Mouse (Mus musculus): ENCODE results near the gene Klk1. TPM values are rescaled to one million over a fixed set of nuclear protein-coding genes. Genes with fewer than 3 reads are reported as not detected.
"Not testable (repeated sequence)": the region's sequence is repeated elsewhere in the genome, so short reads cannot be mapped to it uniquely, and the experiment has no call there.

The Klk1 gene
- polyA plus RNA-seq, 1 experiment from 2014 or later: 9.7 TPM

DNA sequence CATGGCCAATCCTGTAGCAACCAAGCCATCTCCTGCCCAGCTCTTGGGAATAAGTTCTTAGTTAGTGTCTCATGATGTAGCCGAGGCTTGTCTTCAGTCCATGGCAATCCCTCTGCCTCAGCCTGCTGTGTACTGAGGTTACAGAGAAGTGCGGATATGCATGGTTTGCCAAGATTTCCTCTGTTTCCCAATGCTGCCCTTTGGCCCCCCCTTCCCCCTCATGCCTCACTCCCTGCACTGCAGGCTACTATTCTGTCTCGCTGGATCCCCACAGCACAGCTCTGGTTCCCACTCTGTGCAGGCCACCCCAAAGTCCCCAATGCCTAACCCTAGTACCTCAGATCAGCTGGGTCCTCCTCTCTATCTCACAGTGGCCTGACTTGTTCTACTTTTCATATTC is 16.9 kb upstream of the Klk1 start:
- no peak for TF ChIP-seq EP300 (optimal IDR thresholded peaks at IDR 0.05)
- ATAC-seq (ENCODE audit: low FRiP score, low TSS enrichment) (no peak), DNase-seq (ENCODE audit: low spot score) (no peak)
- H3K4me2 ChIP-seq (replicated peaks; ENCODE audit: low read depth): no peak overlapping the region
- H3K4me3 ChIP-seq (ENCODE audit: low read depth, low read length): no peak overlapping the region
- 67% methylated on average over 3 of the region's 3 CpGs for WGBS
- no peaks in the 10 kb centered on the region for H3K36me3 ChIP-seq (ENCODE audit: control insufficient read depth, insufficient read depth, low read length)
- H3K9me3 ChIP-seq (ENCODE audit: control insufficient read depth, low read length): no peaks in the 10 kb centered on the region
- H3K27me3 ChIP-seq (ENCODE audit: control insufficient read depth, insufficient read depth, low read length): no peaks in the 10 kb centered on the region
- no peaks in the 10 kb centered on the region for H3K4me1 ChIP-seq (replicated peaks; ENCODE audit: control insufficient read depth, insufficient read depth)
- H3K9ac ChIP-seq (ENCODE audit: low read length): no peak overlapping the region
- no peak overlapping the region for H3K27ac ChIP-seq (replicated peaks)

DNA sequence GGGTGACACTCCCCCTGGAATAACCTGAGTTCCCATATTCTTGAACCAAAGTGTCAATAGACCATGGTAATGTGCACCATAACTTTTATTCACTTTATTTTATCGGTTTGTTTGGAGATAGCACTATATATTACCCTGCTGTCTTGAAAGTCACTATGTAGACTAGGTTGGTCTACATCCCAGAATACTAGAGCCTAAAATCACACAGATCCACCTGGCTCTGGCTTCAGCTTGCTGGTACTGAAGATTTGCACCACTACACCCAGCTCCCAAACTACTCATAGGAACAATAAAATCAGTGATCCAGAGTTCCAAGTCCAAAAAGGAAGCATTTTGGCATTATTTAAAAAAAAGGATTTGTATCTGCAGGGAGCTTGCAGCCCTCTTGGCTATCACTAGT is 9.5 kb upstream of the Klk1 start, which contains the start of gene Klk1b5:
TSS of gene Klk1b5 (plus strand) at position 301 of the 400 bp plus-strand sequence.
- Histone ChIP-seq H3K4me3 (ENCODE audit: low read depth, low read length) (no peak within 1 kb of the TSS), H3K9me3 (ENCODE audit: control insufficient read depth, low read length) (no peaks in the 10 kb centered on the region), H3K27ac (replicated peaks) (no peak within 1 kb of the TSS), H3K9ac (ENCODE audit: low read length) (no peak within 1 kb of the TSS), H3K27me3 (ENCODE audit: control insufficient read depth, insufficient read depth, low read length) (no peaks in the 10 kb centered on the region), H3K4me1 (replicated peaks; ENCODE audit: control insufficient read depth, insufficient read depth) (no peaks in the 10 kb centered on the region), H3K4me2 (replicated peaks; ENCODE audit: low read depth) (no peak within 1 kb of the TSS), H3K36me3 (ENCODE audit: control insufficient read depth, insufficient read depth, low read length) (no peaks in the 10 kb centered on the region)
- TF ChIP-seq EP300 (optimal IDR thresholded peaks at IDR 0.05): no peak
- no peak for TF ChIP-seq CTCF (IDR thresholded peaks at IDR 0.05; ENCODE audit: low read depth)
- no peak for DNase-seq (ENCODE audit: low spot score)
- no peak for ATAC-seq (ENCODE audit: low FRiP score, low TSS enrichment)
- WGBS: 74% methylated on average over 1 of the region's 1 CpGs

DNA sequence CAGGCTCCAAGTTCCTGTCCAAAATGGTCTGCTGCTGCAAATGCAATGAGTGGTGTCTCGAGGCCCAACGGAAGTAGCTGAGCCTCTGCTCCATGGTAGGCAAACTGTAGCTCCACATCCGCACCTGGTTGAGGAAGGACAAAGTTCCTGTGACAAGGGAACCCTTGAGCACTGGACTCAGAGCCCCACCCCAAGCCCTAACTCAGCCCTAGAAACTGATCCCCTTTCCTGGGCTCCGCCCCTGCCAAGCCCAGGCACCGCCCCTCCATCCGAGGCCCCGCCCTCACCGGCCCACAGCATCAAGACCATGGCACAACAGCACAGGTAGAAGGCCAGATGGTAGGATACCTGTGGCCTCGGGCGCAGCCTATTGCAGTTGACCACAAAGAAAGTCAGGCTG is 3.6 kb upstream of the Klk1 start:
- ATAC-seq (ENCODE audit: low FRiP score, low TSS enrichment); H3K9me3 ChIP-seq (ENCODE audit: control insufficient read depth, low read length); DNase-seq (ENCODE audit: low spot score); H3K9ac ChIP-seq (ENCODE audit: low read length); H3K27ac ChIP-seq (replicated peaks); H3K27me3 ChIP-seq (ENCODE audit: control insufficient read depth, insufficient read depth, low read length); H3K36me3 ChIP-seq (ENCODE audit: control insufficient read depth, insufficient read depth, low read length); H3K4me1 ChIP-seq (replicated peaks; ENCODE audit: control insufficient read depth, insufficient read depth); H3K4me2 ChIP-seq (replicated peaks; ENCODE audit: low read depth); H3K4me3 ChIP-seq (ENCODE audit: low read depth, low read length): not testable (repeated sequence)
- 66% methylated on average over 8 of the region's 10 CpGs for WGBS

DNA sequence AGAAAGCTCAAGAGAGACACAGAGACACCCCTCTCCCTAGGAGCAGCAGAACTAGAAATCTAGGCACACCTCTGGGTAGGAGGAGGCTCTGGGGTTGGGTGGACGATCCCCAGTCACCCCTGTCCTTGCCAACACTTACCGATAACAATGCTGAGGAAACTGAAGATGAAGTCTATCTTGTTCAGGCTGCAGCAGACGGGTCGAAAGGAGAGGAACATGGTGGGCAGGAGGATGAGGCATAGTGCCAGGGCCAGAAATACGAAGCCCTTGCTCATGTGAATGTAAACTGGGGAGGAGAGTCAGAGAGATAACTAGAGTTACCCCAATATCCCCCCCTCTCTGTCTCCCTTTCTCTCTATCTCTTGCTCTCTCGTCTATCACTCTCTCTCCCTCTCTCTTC is 2.8 kb upstream of the Klk1 start:
- not testable (repeated sequence) for H3K36me3 ChIP-seq (ENCODE audit: control insufficient read depth, insufficient read depth, low read length); ATAC-seq (ENCODE audit: low FRiP score, low TSS enrichment)
- 74% methylated on average over 5 of the region's 6 CpGs for WGBS

GRCm38 (mm10) chr7:44235909-44236308 is 10.7 kb downstream of the Klk1 start, which contains the start of gene Gm36864:
Gene Gm36864, plus strand, starts transcription at chr7:44236177.
- WGBS: 65% methylated on average over 3 of the region's 3 CpGs
- Histone ChIP-seq H3K4me1 (replicated peaks; ENCODE audit: control insufficient read depth, insufficient read depth) (no peaks in the 10 kb centered on the region), H3K9ac (ENCODE audit: low read length) (no peak within 1 kb of the TSS), H3K36me3 (ENCODE audit: control insufficient read depth, insufficient read depth, low read length) (no peaks in the 10 kb centered on the region), H3K4me3 (ENCODE audit: low read depth, low read length) (no peak within 1 kb of the TSS), H3K9me3 (ENCODE audit: control insufficient read depth, low read length) (no peaks in the 10 kb centered on the region), H3K27ac (replicated peaks) (no peak within 1 kb of the TSS), H3K4me2 (replicated peaks; ENCODE audit: low read depth) (no peak within 1 kb of the TSS), H3K27me3 (ENCODE audit: control insufficient read depth, insufficient read depth, low read length) (no peaks in the 10 kb centered on the region)
- TF ChIP-seq CTCF (IDR thresholded peaks at IDR 0.05; ENCODE audit: low read depth): no peak
- TF ChIP-seq EP300 (optimal IDR thresholded peaks at IDR 0.05): no peak
- ATAC-seq (ENCODE audit: low FRiP score, low TSS enrichment) (no peak), DNase-seq (ENCODE audit: low spot score) (no peak)

More for the DNA sequence above, 2.8 kb upstream of the Klk1 start:
- not testable (repeated sequence) for H3K4me2 ChIP-seq (replicated peaks; ENCODE audit: low read depth); H3K27ac ChIP-seq (replicated peaks); H3K9ac ChIP-seq (ENCODE audit: low read length); DNase-seq (ENCODE audit: low spot score); H3K4me3 ChIP-seq (ENCODE audit: low read depth, low read length); H3K4me1 ChIP-seq (replicated peaks; ENCODE audit: control insufficient read depth, insufficient read depth); H3K9me3 ChIP-seq (ENCODE audit: control insufficient read depth, low read length); H3K27me3 ChIP-seq (ENCODE audit: control insufficient read depth, insufficient read depth, low read length)

DNA sequence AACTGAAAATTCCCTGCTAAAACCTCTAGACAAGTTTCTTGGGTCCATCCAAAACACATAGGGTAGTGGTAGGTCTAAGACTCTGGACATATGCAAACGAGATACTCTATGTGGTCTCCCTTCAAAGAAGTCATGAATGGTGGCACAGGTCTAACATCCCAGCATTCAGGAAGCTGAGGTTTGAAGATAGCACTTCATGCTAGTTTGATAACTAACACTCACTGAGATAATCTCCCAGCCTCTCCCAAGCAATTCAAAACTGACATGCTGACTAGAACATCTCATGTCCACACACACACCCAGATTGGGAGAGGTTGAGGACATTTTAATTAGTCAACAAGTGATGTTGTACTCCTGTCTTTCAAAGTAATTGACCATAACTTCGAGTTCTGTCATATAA is 14.8 kb downstream of the Klk1 start:
- H3K36me3 ChIP-seq (ENCODE audit: control insufficient read depth, insufficient read depth, low read length): no peaks in the 10 kb centered on the region
- no peak overlapping the region for H3K27ac ChIP-seq (replicated peaks)
- H3K9ac ChIP-seq (ENCODE audit: low read length): no peak overlapping the region
- H3K4me1 ChIP-seq (replicated peaks; ENCODE audit: control insufficient read depth, insufficient read depth): no peaks in the 10 kb centered on the region
- WGBS: 53% methylated on average over 2 of the region's 2 CpGs
- no peak overlapping the region for H3K4me2 ChIP-seq (replicated peaks; ENCODE audit: low read depth)
- H3K27me3 ChIP-seq (ENCODE audit: control insufficient read depth, insufficient read depth, low read length): no peaks in the 10 kb centered on the region
- DNase-seq (ENCODE audit: low spot score) (no peak), ATAC-seq (ENCODE audit: low FRiP score, low TSS enrichment) (no peak)
- H3K4me3 ChIP-seq (ENCODE audit: low read depth, low read length): no peak overlapping the region
- TF ChIP-seq EP300 (optimal IDR thresholded peaks at IDR 0.05) (no peak), CTCF (IDR thresholded peaks at IDR 0.05; ENCODE audit: low read depth) (no peak)
- H3K9me3 ChIP-seq (ENCODE audit: control insufficient read depth, low read length): no peaks in the 10 kb centered on the region
